Mouse (Mus musculus) spleen, adult 2 months (tissue): ENCODE data around the gene Itpkb. TPM values are rescaled to one million over a fixed set of nuclear protein-coding genes. Genes with fewer than 3 reads are reported as not detected.
"Not testable (repeated sequence)": the region's sequence is repeated elsewhere in the genome, so short reads cannot be mapped to it uniquely, and the experiment has no call there.

ENCODE experiments used
- DNase-seq, 2 experiments: peaks; one replicate each; pipeline versions ENCODE4 v3.0.0 to v3.0.0-alpha.2; 2012 to 2021; ENCODE audit warnings: low spot score in 2 of 2, low read depth in 1 of 2
- H3K27ac ChIP-seq: fragments of 200-500 bp; 2 replicates; pipeline ENCODE4 v1.5.1; 2012; ENCODE audit warnings: low read length, inconsistent platforms; ENCODE audit not compliant: insufficient read depth
- H3K27me3 ChIP-seq: fragments of 200-500 bp; 2 replicates; pipeline ENCODE4 v1.6.1; 2012; ENCODE audit warnings: mild to moderate bottlenecking, moderate library complexity, low read length, inconsistent platforms; ENCODE audit not compliant: control insufficient read depth, insufficient read depth
- H3K36me3 ChIP-seq: fragments of 200-500 bp; 2 replicates; pipeline ENCODE4 v1.6.1; 2012; ENCODE audit warnings: mild to moderate bottlenecking, low read length, inconsistent platforms; ENCODE audit not compliant: control insufficient read depth, insufficient read depth
- H3K4me1 ChIP-seq: fragments of 200-500 bp; 2 replicates; pipeline ENCODE4 v1.6.1; 2011; ENCODE audit warnings: inconsistent platforms; ENCODE audit not compliant: control insufficient read depth, insufficient read depth, insufficient read length
- H3K4me3 ChIP-seq: fragments of 200-500 bp; 2 replicates; pipeline ENCODE4 v1.5.1; 2011; ENCODE audit warnings: mild to moderate bottlenecking, inconsistent platforms; ENCODE audit not compliant: insufficient read depth, insufficient read length; ENCODE audit errors: extremely low read depth
- CTCF ChIP-seq: fragments of 200-500 bp; IDR thresholded peaks from 2 replicates; pipeline ENCODE4 v1.5.1; 2011; ENCODE audit warnings: mild to moderate bottlenecking, inconsistent platforms; ENCODE audit not compliant: insufficient read depth, insufficient read length, insufficient replicate concordance; ENCODE audit errors: extremely low read depth
- POLR2A ChIP-seq: fragments of 200-500 bp; IDR thresholded peaks from 2 replicates; pipeline ENCODE4 v1.6.1; 2011; ENCODE audit warnings: low read depth, low read length, inconsistent platforms
- WGBS: fragments of 180-500 bp; shearing (Covaris S2); methylation state at CpG from one replicate; pipeline ENCODE4 v1.1.7; 2018; 5-methylcytosine and 5-hydroxymethylcytosine counted together
- polyA plus RNA-seq: library from polyadenylated mRNA; depleted of rRNA; stranded (reverse); fragments of >200 nt; gene quantifications from 2 replicates; pipeline ENCODE4 v1.2.3, GENCODE M21; 2012

Itpkb gene
- polyA plus RNA-seq, 1 experiment, result 24.7 TPM

GRCm38 (mm10) chr1:180367045-180367619 lies 36.8 kb downstream of the Itpkb start:
- no peaks in the 10 kb centered on the region for H3K27me3 ChIP-seq
- no peak overlapping the region for H3K27ac ChIP-seq
- DNase-seq, result no peak
- H3K36me3 ChIP-seq, result no peaks in the 10 kb centered on the region
- TF ChIP-seq POLR2A (no peak), CTCF (no peak)
- 38% methylated on average over 3 of the region's 3 CpGs for WGBS
- peaks cover 31% of the 10 kb centered on the region for H3K4me1 ChIP-seq
- H3K4me3 ChIP-seq, result no peak overlapping the region

GRCm38 (mm10) chr1:180367626-180368025 lies 37.3 kb downstream of the Itpkb start:
- H3K4me1 ChIP-seq, result peaks cover 31% of the 10 kb centered on the region
- H3K4me3 ChIP-seq, result no peak overlapping the region
- WGBS, result 49% methylated on average over 3 of the region's 3 CpGs

DNA sequence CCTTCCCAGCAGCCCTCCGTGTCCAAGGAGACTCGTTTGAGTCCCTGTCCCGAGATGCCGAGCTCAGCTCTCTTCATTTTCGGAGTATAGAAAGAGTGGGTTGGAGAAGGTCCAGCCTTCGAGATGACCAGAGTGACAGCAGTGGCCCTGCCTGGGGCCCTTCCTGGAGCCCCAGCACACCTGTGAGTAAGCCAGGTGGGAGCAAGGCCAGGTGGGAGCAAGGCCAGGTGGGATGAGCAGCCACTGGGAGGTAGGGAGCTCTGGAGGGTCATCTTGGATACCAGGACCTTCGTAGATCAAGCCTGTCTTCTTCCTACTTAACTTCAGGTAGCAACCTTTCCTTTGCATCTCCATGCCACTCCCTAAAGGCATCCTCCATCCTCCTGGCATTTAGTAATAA lies 37.8 kb downstream of the Itpkb start:
- Histone ChIP-seq H3K27me3 (no peaks in the 10 kb centered on the region), H3K36me3 (no peaks in the 10 kb centered on the region), H3K27ac (no peak overlapping the region), H3K4me3 (no peak overlapping the region), H3K4me1 (peaks cover 28% of the 10 kb centered on the region)
- TF ChIP-seq POLR2A, result no peak
- TF ChIP-seq CTCF, result no peak
- 98% methylated on average over 7 of the region's 7 CpGs for WGBS
- no peak for DNase-seq

More at GRCm38 (mm10) chr1:180367626-180368025, 37.3 kb downstream of the Itpkb start:
- DNase-seq, result no peak
- TF ChIP-seq CTCF (no peak), POLR2A (no peak)
- Histone ChIP-seq H3K27me3 (no peaks in the 10 kb centered on the region), H3K27ac (no peak overlapping the region), H3K36me3 (no peaks in the 10 kb centered on the region)

DNA sequence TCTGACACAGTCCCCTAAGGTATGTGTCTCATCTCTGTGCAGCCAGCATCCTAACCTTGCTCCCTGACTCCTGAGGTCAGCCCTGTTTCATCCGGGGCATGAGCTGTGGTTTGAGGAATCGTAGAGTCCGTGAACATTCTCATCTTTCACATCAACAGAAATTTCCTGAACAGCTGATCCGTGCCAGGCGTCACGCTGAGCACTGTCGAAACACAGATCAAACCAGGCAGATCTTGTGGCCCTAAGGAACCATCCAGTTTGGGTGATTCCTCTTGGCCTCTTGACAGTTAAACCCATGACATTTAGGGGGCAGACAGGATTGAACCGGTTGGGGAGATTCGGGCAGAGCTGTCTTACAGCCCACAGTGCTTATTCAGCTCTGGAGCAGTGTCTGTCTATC lies 38.4 kb downstream of the Itpkb start:
- no peaks in the 10 kb centered on the region for H3K36me3 ChIP-seq
- no peak for TF ChIP-seq POLR2A
- no peak for TF ChIP-seq CTCF

GRCm38 (mm10) chr1:180370858-180371652 lies 40.8 kb downstream of the Itpkb start:
- Histone ChIP-seq H3K27ac (no peak overlapping the region), H3K36me3 (no peaks in the 10 kb centered on the region), H3K27me3 (no peaks in the 10 kb centered on the region), H3K4me3 (no peak overlapping the region), H3K4me1 (peaks cover 18% of the 10 kb centered on the region)
- WGBS, result 74% methylated on average over 10 of the region's 10 CpGs
- TF ChIP-seq POLR2A (no peak), CTCF (no peak)
- DNase-seq, result no peak

More for the DNA sequence above, 38.4 kb downstream of the Itpkb start:
- Histone ChIP-seq H3K27me3 (no peaks in the 10 kb centered on the region), H3K4me1 (peaks cover 25% of the 10 kb centered on the region), H3K27ac (no peak overlapping the region), H3K4me3 (no peak overlapping the region)
- WGBS, result 70% methylated on average over 9 of the region's 9 CpGs
- no peak for DNase-seq

DNA sequence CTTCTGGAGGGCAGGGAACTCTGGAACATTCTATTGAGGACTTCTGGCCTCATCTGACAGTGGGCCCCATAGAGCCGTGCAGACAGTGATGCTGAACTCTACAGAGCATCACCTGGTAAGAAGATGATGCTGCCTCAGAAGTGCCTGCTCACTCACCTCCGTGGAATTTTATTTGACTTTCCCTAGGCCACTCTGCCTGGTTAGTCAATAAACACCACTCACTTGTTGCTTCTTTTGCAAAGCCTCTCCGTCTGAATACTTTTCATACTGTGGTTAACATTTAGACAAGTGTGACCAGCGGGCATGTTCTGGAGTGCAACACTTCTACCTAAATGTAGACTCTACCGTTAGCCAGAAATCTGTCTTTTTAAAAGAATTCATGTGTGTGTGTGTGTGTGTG lies 42.0 kb downstream of the Itpkb start:
- H3K36me3 ChIP-seq, DNase-seq, H3K27ac ChIP-seq, H3K4me1 ChIP-seq, H3K4me3 ChIP-seq, H3K27me3 ChIP-seq: not testable (repeated sequence)
- 88% methylated on average over 5 of the region's 5 CpGs for WGBS

- peaks cover 2% of the 10 kb centered on the region; the same call in 1 of the 2 replicates for H3K4me1 ChIP-seq
- H3K27me3 ChIP-seq, result no peaks in the 10 kb centered on the region
- TF ChIP-seq CTCF, result no peak
- no peak for TF ChIP-seq POLR2A
- peaks cover 3% of the 10 kb centered on the region; the same call in 1 of the 2 replicates for H3K36me3 ChIP-seq
- H3K27ac ChIP-seq, result no peak overlapping the region
- 93% methylated on average over 7 of the region's 7 CpGs for WGBS
- H3K4me3 ChIP-seq, result no peak overlapping the region
- DNase-seq, result no peak
Observed at GRCm38 (mm10) chr1:180376598-180376997, 46.3 kb downstream of the Itpkb start.
